Mouse (Mus musculus) heart, postnatal 0 days (tissue): ENCODE results near the gene Rbfox2. TPM values are rescaled to one million over a fixed set of nuclear protein-coding genes. Genes with fewer than 3 reads are reported as not detected.
"Not testable (repeated sequence)": the region's sequence is repeated elsewhere in the genome, so short reads cannot be mapped to it uniquely, and the experiment has no call there.

Source experiments
- ATAC-seq: fragments of 200-750 bp; cut with Nextera tagmentation; 2 replicates; pipeline ENCODE4 v1.8.0; 2017; ENCODE audit warnings: low read depth, moderate number of reproducible peaks, moderate library complexity; ENCODE audit not compliant: insufficient read depth
- DNase-seq: peaks from one replicate; pipeline ENCODE4 v3.0.0-alpha.2; 2016; ENCODE audit warnings: low spot score
- H3K27ac ChIP-seq: fragments of 300-500 bp; sonication (generic); 2 replicates; pipeline ENCODE4 v1.5.1; 2014; ENCODE audit warnings: low read depth, mild to moderate bottlenecking
- H3K27me3 ChIP-seq: fragments of 300-500 bp; sonication (generic); 2 replicates; pipeline ENCODE4 v1.6.1; 2014; ENCODE audit warnings: low read length, mixed read lengths; ENCODE audit not compliant: control insufficient read depth, insufficient read depth
- H3K36me3 ChIP-seq: fragments of 300-500 bp; sonication (generic); replicated peaks from 2 replicates; pipeline ENCODE4 v1.6.1; 2014; ENCODE audit warnings: low read length, mixed read lengths; ENCODE audit not compliant: control insufficient read depth, insufficient read depth
- H3K4me1 ChIP-seq: fragments of 300-500 bp; sonication (generic); 2 replicates; pipeline ENCODE4 v1.6.1; 2014; ENCODE audit warnings: antibody characterized with exemption; ENCODE audit not compliant: control insufficient read depth, insufficient read depth
- H3K4me2 ChIP-seq: fragments of 300-500 bp; sonication (generic); 2 replicates; pipeline ENCODE4 v1.6.1; 2014; ENCODE audit warnings: low read depth, mild to moderate bottlenecking, low read length, moderate library complexity
- H3K4me3 ChIP-seq: fragments of 300-500 bp; sonication (generic); 2 replicates; pipeline ENCODE4 v1.5.1; 2014; ENCODE audit warnings: low read depth, low read length
- H3K9ac ChIP-seq: fragments of 300-500 bp; sonication (generic); replicated peaks from 2 replicates; pipeline ENCODE4 v1.6.1; 2014; ENCODE audit warnings: low read depth, low read length, mixed read lengths
- H3K9me3 ChIP-seq: fragments of 300-500 bp; sonication (generic); replicated peaks from 2 replicates; pipeline ENCODE4 v1.6.1; 2016; ENCODE audit warnings: low read length; ENCODE audit not compliant: control insufficient read depth
- CTCF ChIP-seq: IDR thresholded peaks from 2 replicates; pipeline ENCODE4 v1.5.1; 2016; ENCODE audit warnings: antibody characterized with exemption, control low read depth, low read depth
- EP300 ChIP-seq: IDR thresholded peaks from 2 replicates; pipeline ENCODE4 v1.6.1; 2016; ENCODE audit warnings: antibody characterized with exemption, low read depth
- WGBS: fragments of 180-500 bp; shearing (Covaris S2); extraction: QIAGEN DNeasy Blood & Tissue Kit; methylation state at CpG from one replicate; pipeline ENCODE4 v1.1.7; 2014; 5-methylcytosine and 5-hydroxymethylcytosine counted together
- polyA plus RNA-seq: library from polyadenylated mRNA; unstranded; fragments of >200 nt; fragmentation: Nextera tagmentation; extraction: Ambion mirVana; gene quantifications from 2 replicates; pipeline ENCODE4 v1.2.1, GENCODE M21; 2015
- total RNA-seq: library from RNA; depleted of rRNA; stranded (reverse); fragments of >200 nt; gene quantifications from 2 replicates; pipeline ENCODE4 v1.2.3, GENCODE M21; 2014; ENCODE audit warnings: low replicate concordance

The Rbfox2 gene
- total and polyA plus RNA-seq, 2 experiments from 2014 or later = 49.1 to 143 TPM

DNA sequence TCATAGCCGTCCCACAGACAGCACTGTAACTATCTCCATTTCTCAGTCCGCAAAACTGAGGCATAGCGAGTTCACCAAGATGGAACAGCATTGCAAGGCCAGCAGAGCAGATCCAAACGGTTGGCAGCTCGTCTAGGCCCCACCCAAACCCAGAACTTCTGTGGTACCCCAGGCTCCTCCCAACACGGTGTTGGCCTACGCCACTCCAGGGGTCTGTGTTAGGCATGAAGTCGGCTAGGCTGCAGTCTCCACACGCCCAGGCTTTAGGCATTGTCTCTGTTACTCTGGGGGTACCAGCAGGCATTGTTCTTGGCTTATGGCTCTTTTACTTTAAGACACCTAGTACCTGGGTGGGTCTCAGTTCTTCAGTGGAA is 30.2 kb upstream of the Rbfox2 start:
- Histone ChIP-seq H3K9ac (no peak overlapping the region), H3K4me1 (peaks cover 11% of the 10 kb centered on the region), H3K4me3 (peak overlapping the region; percentile 39), H3K36me3 (no peaks in the 10 kb centered on the region), H3K4me2 (peak overlapping the region; percentile 59), H3K27ac (peak overlapping the region; percentile 58), H3K9me3 (no peaks in the 10 kb centered on the region), H3K27me3 (no peaks in the 10 kb centered on the region)
- no peak for ATAC-seq
- TF ChIP-seq CTCF = no peak
- no peak for TF ChIP-seq EP300
- 47% methylated on average over 9 of the region's 9 CpGs for WGBS
- no peak for DNase-seq

GRCm38 (mm10) chr15:77336287-77336967 is 29.6 kb upstream of the Rbfox2 start:
- H3K27ac ChIP-seq = peak overlapping the region; percentile 89
- H3K4me1 ChIP-seq = peaks cover 11% of the 10 kb centered on the region
- H3K4me3 ChIP-seq = peak overlapping the region; percentile 39
- H3K36me3 ChIP-seq = no peaks in the 10 kb centered on the region
- peak; percentile 43; the same call in 1 of the 2 replicates for TF ChIP-seq EP300
- TF ChIP-seq CTCF = peak; percentile 62
- no peaks in the 10 kb centered on the region for H3K27me3 ChIP-seq
- ATAC-seq = peak; percentile 86
- no peaks in the 10 kb centered on the region for H3K9me3 ChIP-seq
- DNase-seq = peak; percentile 92
- 1% methylated on average over 32 of the region's 32 CpGs for WGBS
- H3K9ac ChIP-seq = peak overlapping the region; percentile 49
- H3K4me2 ChIP-seq = peak overlapping the region; percentile 59

GRCm38 (mm10) chr15:77335185-77335584 is 28.4 kb upstream of the Rbfox2 start:
- ATAC-seq, H3K27me3 ChIP-seq, H3K9ac ChIP-seq, DNase-seq, H3K9me3 ChIP-seq, H3K4me2 ChIP-seq, H3K4me3 ChIP-seq, H3K36me3 ChIP-seq: not testable (repeated sequence)
- 92% methylated on average over 3 of the region's 3 CpGs for WGBS
- 0 out of 2 replicates have a peak overlapping the region, but pooled peaks have one; percentile 89 for H3K27ac ChIP-seq
- peaks cover 11% of the 10 kb centered on the region for H3K4me1 ChIP-seq

DNA sequence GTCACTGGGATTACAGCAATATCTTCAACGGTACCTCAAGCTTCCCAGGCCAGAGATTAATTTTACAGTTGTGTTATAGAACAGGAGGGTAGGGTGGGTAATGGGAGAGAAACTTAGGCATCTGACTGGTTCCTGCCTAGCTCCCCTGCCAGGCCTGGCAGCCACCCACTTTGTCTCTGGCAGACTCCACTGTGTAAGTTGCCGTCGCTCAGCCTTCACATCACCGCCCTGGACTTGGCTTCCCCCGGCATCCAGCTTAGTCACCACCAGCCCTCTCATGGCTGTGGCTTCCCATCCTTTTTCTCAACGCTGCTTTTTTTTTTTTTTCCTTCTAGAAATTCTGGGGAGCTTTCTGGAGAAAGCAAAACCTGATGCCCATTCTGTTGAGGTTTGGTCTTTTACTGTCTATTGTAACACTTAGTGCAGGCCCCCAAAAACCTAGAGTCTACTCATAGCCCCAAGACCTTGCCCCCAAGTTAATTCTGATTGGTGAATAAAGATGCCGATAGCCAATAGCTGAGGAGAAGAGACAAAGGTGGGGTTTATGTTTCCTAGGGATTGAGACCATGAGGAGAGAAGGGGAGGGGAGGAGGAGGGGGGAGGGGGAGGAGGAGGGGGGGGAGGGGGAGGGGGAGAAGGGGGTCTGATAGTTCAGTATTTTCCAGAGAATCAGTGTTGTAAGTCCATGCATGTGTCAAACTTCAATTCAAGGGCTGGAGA is 25.6 kb upstream of the Rbfox2 start:
- Histone ChIP-seq H3K27ac (peak overlapping the region; percentile 30; the same call in 1 of the 2 replicates), H3K4me2 (no peak overlapping the region), H3K9ac (no peak overlapping the region), H3K9me3 (no peaks in the 10 kb centered on the region), H3K4me3 (no peak overlapping the region), H3K36me3 (no peaks in the 10 kb centered on the region), H3K4me1 (peaks cover 11% of the 10 kb centered on the region), H3K27me3 (no peaks in the 10 kb centered on the region)
- TF ChIP-seq EP300 (no peak), CTCF (no peak)
- ATAC-seq (no peak), DNase-seq (no peak)
- WGBS = 52% methylated on average over 7 of the region's 7 CpGs

DNA sequence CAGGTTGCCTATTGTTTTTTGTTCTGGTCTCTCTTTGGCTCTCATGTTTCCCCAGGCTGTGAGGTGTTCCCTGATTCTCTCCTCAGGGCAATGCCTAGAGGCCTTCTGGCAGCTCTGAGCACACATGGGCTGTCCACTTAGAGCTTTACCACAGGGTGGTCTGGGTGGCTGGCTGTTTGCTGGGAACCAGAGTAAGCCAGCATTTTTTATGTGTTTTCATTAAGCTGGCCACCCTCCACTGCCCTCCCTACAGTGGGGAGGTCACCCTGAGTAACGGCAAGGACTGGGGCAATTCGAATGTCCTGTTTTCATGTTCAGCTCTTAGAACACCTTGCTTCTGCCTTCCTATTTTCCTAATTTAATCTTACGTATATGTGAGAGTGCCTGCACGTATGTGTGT is 24.6 kb upstream of the Rbfox2 start:
- Histone ChIP-seq H3K4me1 (peaks cover 7% of the 10 kb centered on the region), H3K36me3 (no peaks in the 10 kb centered on the region), H3K4me3 (no peak overlapping the region), H3K27ac (no peak overlapping the region), H3K4me2 (no peak overlapping the region), H3K9me3 (no peaks in the 10 kb centered on the region), H3K27me3 (no peaks in the 10 kb centered on the region), H3K9ac (no peak overlapping the region)
- no peak for ATAC-seq
- no peak for TF ChIP-seq EP300
- no peak for TF ChIP-seq CTCF
- DNase-seq = no peak
- WGBS = 76% methylated on average over 4 of the region's 4 CpGs
